Mouse (Mus musculus) lung, adult 2 months (tissue): Measurements from ENCODE around the gene Ppp1r15b.

Source experiments
- CTCF ChIP-seq: fragments of 200-500 bp; IDR thresholded peaks from 2 replicates; pipeline ENCODE4 v1.5.1; 2011; ENCODE audit warnings: mild to moderate bottlenecking, low read length, control low read depth; ENCODE audit not compliant: insufficient read depth
- POLR2A ChIP-seq: fragments of 200-500 bp; IDR thresholded peaks from 2 replicates; pipeline ENCODE4 v1.6.1; 2011; ENCODE audit warnings: low read depth, mild to moderate bottlenecking, control low read depth, low read length, borderline replicate concordance; ENCODE audit errors: extremely low read depth

GRCm38 (mm10) chr1:133135808-133136207 is 4.9 kb downstream of the Ppp1r15b start:
- TF ChIP-seq CTCF (no peak), POLR2A (no peak)
